Mouse (Mus musculus) spleen, adult 2 months (tissue): ENCODE data around the gene Clec2l.

Experiments used
- CTCF ChIP-seq: fragments of 200-500 bp; IDR thresholded peaks from 2 replicates; pipeline ENCODE4 v1.5.1; 2011; ENCODE audit warnings: mild to moderate bottlenecking, inconsistent platforms; ENCODE audit not compliant: insufficient read depth, insufficient read length, insufficient replicate concordance; ENCODE audit errors: extremely low read depth
- POLR2A ChIP-seq: fragments of 200-500 bp; IDR thresholded peaks from 2 replicates; pipeline ENCODE4 v1.6.1; 2011; ENCODE audit warnings: low read depth, low read length, inconsistent platforms

DNA sequence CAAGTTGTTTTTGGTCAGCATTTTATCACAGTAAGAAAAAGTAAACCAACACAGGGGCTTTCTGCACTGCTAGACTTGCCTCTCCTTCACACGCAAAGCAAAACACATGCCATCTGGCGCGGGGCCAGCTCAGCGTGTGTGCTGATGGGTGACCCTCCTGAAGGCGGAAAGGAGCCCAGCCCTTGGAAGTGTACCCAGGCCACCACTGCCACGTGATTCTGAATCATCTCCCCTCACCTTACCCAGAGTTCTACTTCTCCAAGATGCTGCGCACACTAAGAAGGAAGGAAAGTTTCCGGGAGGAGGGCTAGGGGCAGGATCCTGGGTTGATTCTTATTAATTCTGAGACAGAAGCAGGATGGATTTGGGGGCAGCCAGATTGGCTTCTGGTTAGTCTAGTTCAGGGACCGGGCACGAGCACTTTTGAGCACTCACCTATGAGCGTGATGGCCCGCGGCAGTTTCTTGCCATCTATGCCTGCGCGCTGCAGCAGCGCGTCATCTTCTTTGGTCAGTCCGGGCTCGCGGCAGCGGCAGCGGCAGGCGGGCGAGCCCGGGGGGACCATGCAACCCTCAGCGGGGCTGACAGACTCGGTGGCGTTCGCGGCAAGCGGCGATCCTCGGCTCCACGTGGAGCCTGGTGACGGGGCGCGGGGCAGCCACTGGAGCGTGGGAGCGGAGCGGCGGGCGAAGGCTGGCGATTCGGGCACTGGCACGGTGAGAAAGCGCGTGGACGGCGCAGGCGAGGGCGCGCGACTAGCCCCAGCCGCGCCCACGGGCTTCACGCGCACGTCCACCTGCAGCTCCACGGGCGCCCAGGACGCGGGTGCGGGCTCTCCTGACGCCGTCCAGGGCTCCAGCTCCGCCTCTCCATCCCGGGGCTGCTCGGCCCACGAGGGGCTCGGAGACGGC, 26.7 kb upstream of the Clec2l start:
- TF ChIP-seq POLR2A = no peak
- TF ChIP-seq CTCF = no peak
